Mouse (Mus musculus) adipocyte (in vitro differentiated cells): ENCODE results near the gene Csn1s2b.
"Not testable (repeated sequence)": the region's sequence is repeated elsewhere in the genome, so short reads cannot be mapped to it uniquely, and the experiment has no call there.

Experiments
- DNase-seq: peaks from one replicate; pipeline ENCODE4 v3.0.0-alpha.2; 2016; ENCODE audit warnings: low spot score

Csn1s2b gene

GRCm38 (mm10) chr5:87807782-87808181 lies at the start of gene Csn1s2b:
Gene Csn1s2b, plus strand, starts transcription at chr5:87808082.
- no peak for DNase-seq

- no peak for DNase-seq
These were observed 43.3 kb upstream of the Csn1s2b start for GRCm38 (mm10) chr5:87764546-87764945.

DNA sequence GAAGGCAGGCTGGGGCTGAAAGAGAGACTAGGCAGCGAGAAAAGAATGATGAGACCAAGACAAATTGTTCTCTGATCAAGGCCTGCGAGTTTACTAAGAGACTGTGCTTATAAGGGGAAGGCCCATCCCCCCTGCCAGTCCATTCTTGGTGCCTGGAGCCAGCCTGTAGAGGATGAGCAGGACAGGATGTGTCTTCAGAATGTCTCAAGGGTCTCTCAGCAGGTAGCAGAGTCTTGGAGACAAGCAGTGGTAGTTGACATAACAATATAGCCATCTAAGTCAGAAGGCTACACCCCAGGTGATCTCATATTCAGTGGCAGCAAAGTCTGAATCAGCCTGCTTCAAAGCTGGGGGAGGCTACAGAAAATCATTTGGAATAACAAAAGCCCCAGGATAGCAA lies 35.7 kb upstream of the Csn1s2b start:
- DNase-seq: not testable (repeated sequence)

- no peak for DNase-seq
These were observed 33.6 kb upstream of the Csn1s2b start, which contains the start of gene Csn1s2a for GRCm38 (mm10) chr5:87774267-87774666. Gene Csn1s2a, plus strand, starts transcription at chr5:87774567.

DNA sequence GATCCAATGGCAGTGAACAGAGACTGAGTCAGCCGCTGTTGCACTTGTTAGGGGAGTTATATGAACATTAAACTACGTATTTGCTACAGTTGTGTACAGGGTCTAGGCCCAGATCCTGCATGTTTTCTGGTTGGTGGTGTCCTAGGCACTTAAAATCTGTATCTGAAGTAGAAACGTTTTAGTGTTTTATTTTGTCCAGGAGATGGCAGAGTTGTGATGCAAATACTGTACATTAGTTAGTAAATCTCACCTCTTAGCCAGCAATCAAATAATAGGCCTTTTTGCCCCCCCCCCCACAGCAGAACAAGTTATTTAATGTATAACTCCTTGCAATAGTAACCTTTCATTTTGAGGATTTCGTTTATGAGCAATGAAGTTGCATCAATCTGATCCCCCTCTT lies 25.2 kb upstream of the Csn1s2b start:
- DNase-seq: no peak

- DNase-seq: no peak
These were observed 1.4 kb downstream of the Csn1s2b start for GRCm38 (mm10) chr5:87809253-87809652.

DNA sequence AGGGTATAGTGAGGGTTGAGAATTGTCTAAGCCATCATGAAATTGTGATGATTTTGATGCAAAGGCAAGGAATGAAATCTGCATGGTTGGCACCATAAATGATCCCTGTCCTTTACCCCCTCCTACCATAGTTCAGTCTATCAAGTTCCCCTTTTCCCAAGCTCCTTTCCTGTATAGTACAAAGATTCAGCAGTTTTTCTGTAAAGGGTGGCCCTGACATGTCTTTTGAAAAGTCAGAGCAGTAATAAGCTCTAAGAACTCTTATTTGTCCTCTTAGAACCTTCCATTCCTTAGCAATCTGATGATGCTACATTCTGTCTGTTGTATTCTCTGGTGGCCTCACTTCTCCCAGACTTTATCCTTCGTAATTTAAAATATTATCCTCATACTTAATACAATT lies 17.5 kb downstream of the Csn1s2b start, which contains the start of gene Prr27:
TSS of gene Prr27 (plus strand) at position 301 of the 400 bp plus-strand sequence.
- DNase-seq: no peak

DNA sequence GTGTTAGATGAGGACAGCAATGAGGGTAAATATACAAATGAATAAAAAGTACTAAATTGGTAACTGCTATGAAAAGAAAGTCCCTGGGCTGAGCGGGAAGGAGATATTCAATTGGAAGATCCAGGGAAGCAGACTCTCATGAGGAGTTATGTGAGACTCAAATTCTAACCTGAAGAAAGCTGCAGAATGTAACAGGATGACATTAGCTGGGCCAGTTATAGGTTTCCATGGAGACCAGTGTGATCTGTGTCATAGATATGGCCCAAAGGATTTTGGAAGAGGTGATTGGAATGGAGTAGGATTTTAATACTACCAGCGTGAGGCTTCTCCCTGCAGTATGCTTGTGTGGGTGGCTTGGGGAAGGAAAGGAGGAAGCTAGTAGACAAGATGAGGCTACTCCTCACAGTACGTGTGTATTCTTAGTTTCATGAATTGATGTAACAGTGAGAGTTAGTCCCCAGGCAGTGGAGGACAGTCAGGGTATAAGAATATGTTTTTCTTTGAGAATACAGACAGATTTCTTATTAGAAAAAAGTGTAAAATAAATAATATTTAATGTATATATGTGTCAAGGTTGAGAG lies 47.3 kb downstream of the Csn1s2b start:
- no peak for DNase-seq

- DNase-seq: no peak
These were observed 62.2 kb downstream of the Csn1s2b start for GRCm38 (mm10) chr5:87870084-87870483.

GRCm38 (mm10) chr5:87871423-87871822 lies 63.5 kb downstream of the Csn1s2b start:
- DNase-seq: no peak
